Mouse (Mus musculus): ENCODE measurements at regions not wholly inside any gene's neighbourhood (a gene's known extent, or its start where the extent isn't known, plus 50 kb on each side); places are given as distances from the start of the nearest gene placed in this dataset.

DNA sequence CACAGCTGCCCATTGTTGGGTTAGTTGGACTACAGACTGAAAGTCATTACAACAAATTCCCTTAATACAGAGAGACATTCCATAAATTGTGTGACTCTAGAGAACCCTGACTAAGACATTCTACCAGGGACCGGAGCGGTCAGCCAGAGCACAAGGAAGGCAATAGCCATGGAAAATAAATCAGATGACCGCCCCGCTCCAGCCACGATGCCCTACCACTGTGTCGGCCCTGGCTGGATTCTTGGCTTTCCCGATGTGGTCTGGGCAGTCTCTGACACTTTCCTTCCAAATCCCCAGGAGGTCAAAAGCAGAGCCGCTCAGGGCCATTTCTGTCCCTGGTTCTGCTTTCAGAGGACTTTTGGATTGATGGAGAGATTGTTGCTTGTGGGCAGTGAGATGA is 57.8 kb downstream of the Lsm3 start:
- DNase-seq: no peak

DNA sequence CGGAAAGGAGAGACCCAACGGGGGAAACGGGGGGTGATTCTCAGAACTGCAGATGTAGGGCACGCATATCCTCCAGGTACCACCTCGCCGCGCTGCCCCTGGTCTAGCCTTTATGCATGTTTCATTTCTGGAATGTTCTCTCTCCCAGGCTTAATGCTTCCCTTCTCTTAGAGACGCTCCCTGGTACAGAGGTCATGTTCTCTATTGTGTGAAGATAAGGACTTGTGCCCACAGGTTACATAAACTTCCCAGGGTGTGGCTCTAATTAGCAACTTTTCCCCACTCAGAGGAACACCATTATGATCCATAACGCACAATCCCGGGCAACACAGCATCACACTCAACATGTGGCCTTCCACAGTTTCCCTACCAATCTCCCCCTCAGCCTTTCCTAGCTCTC is 58.7 kb downstream of the Lsm3 start:
- DNase-seq: no peak

DNA sequence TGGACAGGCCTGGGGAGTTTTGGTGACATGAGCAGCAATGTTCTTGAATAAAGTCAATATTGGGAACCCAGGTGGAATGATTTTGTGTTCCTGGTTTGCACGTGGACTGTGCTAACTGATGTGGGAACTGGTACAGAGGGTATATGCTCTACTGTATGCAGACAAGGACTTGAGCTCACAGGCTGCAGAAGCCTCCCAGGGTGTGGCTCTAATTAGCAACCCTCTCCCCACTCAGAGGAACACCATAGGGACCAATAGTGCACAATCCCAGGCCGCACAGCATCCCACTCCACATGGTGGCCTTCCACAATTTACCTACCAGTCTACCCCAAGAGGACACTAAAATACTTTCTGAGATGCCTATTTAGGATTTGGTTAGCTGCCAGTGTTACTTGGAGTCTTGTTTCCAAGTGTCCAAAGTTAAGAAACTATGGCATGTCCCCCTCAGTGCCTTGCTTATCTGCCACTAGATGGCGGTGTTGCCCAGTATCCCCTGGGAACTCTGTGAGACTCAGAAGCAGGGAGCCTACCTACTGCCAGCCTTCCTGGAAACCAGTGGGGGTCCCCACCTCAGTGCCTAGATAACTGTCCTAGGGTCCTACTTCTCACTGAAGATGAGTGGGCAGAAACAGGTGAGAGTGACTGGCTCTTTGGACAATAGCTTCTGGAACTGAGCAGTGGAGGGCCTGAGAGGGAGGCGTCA is 60.1 kb downstream of the Lsm3 start:
- peak; percentile 76 for DNase-seq

DNA sequence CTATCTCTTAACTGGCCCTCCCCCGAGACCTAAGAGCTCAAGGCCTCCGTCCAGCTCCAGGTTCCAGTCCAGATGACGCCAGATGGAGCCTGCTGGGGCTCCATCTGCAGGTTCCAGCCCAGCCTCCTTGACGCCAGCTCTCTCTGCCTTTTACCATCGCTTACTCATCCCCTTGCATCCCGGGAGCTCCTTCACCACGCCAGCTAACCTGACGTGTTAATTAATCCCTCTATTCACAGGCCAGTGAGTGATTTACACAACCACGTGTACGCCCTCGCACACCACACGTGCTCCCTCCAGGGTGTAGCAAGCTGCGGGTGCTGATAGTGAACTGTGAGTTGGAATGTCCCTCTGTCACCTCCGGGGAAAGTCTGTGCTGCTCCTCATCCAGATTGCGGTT is 61.2 kb downstream of the Lsm3 start:
- DNase-seq: no peak

DNA sequence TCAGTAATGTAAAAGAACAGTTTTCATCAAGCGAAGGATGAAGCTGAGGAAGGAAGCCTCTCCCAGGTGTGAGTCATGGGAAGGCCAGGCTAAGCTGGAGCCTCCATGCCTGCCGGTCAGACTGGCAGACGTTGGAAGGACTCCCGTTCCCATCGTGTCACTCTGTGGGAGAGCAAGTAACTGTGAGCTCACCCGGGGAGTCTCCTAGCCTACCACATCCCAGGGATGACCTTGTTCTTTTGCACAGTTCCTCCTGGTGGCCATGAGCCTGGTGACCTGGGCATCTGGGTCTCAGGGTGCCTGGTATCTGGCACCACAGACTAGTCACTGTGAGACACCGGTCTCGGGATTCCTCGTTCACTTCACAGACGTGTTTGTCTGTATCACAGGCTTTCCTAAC is 63.9 kb downstream of the Lsm3 start:
- peak; percentile 26 for DNase-seq

DNA sequence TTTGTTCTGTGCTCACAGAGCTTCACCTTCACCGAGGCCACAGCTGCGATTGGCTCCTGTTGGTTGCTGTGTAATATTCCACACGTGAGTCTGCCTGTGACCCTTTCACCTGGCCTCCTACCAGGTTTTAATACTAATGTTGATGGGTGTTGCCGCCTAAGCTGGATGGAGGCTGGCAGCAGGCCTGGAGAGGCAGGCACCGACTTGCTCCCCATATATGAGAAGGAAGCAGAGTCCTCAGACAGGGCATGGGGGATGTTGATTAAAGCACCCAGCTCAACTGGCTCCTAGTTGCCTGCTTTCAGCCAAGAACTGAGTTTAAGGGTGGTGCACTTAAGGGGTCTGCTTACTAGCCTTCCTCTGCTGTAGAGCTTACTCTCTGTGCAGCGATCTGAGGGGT is 64.9 kb downstream of the Lsm3 start:
- DNase-seq: no peak

DNA sequence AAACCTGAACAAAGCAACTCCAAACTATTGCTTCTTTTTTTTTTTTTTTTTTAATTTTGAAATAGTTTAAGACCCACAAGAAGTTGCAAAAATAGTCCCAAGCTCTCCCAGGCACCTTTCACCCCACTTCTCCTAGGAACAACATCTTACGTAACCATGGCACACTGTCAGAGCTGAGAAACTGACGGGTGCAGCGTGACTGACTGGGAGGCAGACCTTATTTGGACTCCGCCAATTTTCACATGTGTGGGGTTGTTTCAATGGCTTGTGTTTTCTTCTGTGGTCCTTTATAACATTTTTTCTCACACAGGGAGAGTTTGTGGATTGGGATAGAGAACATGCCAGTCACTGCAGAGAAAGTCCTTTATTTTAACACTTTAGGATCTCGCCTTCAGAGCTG is 66.6 kb downstream of the Lsm3 start:
- no peak for DNase-seq

DNA sequence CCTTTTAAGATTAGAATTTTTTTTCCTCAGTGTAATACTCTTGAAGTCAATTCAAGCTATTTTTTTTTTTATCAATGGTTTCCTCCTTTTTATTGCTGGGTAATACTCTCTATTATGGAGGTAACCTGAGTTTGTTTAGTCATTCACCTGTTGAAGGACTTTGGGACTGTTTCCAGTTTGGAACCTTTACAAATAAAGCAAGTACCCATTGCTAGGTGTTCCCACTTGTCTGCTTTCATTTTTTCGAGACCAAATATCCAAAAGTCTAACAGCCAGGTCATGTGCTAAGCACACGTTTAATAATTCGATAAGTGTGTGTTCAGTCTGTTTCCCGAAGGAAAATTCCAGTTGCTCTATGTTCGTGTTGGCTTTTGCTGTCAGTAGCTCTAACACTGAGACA is 67.6 kb downstream of the Lsm3 start:
- no peak for DNase-seq

DNA sequence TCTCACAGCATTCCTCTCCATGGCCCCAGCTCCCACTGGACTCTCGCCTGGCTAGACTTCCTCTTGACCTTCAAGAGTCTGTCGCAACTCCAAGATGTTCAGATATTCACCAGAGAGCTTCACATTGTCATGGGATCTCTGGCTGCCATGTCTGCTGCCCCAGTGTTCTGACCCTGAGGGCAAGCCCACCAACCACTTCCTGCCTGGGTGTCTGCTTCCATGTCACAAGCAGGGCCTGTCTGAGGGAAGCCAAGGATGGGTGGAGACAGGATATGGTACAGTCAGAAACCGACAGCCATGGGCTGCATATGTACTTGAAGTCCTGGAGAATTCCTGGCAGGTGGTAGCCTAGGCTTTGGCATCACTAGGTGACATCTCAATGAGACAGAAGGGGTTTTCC is 69.8 kb downstream of the Lsm3 start:
- DNase-seq: no peak

DNA sequence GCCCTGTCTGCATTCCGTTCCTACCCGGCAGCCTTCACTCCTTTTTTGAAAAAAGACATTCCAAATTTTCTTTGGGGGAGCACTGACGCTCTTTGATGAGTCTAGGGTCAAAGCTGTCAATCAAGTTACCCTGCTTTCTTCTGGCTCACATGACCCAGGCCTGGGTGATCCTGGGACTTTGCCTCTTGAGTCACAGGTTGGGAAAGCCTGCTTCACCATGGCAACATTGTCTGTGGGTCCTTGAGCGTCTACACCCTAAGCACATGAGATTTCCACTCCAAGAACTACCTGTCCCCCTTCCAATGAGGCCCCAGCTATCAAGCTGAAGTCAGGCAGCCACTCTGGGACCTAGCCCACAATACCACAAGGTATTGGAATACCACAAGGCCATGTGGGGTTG is 73.5 kb downstream of the Lsm3 start:
- no peak for DNase-seq

DNA sequence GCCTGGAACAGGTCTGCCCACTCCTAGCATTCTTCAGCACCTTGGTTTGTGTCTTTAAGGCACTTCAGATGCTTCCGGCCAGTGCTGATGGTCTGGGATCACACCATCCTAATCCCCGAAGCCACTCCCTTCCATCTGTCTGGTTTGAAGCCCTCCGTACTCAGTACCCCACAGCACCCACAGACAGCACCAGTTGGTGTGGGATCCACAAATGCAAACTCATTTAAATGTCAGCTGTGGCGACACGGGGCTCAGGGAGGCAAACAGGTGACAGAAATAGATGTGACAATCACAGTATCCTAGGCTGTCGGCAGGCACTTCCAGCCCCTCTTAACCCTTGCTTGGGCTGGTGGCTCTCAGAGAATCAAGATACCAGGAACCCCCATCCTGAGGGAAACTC is 74.7 kb downstream of the Lsm3 start:
- DNase-seq: no peak

DNA sequence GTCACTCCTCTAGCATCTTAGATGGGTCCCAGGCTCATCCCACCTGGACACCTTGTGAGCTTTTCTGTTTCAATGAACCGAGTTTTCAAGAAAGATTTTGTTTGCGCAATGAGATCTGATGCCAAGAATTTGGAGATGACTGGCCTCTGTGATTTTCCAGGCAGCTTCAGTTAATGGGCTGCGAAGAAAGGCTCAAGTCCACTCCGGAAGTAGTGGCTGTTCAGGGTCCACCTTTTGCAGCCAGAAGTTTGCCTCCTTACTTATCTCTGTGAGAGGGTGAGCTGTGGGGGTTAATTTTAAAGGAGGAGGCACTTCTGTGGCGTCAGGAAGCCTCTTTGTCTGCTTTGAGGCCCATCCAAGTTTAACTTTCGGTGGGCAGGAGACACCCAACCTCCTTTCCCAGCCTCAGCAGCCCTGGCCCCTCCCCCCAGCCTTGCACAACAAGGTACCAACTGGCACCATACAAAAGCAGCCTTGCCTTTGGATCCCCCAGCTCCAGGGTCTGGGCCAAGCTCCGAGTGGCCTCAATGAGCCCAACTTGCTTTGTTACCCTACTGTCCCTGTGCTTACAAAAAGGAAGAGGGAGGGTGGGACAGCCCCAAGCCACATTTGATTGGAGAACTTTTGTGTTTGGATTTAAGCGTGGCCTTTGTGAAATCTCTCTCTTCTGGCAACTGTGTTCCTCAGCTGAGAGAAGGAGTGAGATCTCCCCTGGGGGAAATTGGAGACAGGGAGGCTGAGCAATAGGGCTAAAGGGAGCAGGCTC is 75.3 kb downstream of the Lsm3 start:
- no peak for DNase-seq

DNA sequence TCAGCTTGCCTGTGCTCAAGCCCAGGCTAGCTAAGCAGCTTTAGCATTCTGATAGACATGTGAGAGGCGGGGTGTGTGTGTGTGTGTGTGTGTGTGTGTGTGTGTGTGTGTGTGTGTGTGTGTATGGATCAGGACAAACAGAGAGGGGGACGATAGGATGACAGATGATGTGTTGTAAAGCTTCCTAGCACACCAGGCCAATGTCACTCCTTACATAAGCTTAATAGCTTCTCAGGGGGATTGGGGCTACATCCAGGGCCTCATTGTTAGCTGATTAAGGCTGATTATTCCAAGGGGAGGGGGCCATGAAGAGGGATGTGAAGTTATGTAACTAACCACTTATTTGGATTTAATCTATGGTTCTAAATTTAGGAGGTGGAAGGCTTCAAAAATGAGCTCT is 76.9 kb downstream of the Lsm3 start:
- no peak for DNase-seq

DNA sequence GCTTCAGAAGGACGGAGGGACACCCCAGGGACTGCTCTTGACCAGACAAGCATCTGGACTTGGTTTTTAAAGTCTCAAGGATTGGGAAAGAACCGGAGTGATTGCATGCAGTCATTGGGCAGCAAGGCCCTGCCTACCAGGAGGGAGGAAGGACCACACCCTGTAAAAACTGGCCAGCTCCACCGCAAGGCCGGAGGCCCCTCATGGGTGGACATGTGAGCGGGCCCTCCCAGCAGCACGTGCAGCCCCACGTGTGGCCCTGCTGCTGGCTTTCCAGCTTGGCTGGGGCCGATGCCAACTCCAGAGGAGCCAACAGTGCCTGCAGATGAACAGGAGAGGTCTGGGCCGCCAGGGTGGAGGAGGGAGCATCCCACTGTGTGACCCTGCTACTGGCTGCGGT is 83.2 kb downstream of the Lsm3 start:
- peak; percentile 97 for DNase-seq

DNA sequence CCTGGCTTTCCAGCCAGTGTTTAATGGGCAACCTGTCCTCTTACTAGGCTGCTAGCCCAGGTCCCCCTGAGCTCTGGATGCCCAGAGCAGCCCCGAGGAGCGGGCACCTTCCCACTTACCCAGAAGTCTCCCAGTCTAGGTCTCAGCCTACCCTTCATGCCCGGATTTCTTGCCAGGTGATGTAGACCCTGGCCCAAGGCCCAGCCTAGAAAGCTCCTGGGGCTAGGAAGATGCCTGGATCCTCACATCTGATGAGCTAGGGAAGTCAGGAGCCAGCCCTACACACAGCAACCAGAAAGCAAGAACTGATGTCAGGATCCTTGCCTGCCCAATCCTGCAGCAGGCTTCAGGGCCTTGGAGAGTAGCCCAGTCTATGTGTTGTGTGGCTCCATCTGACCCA is 83.7 kb upstream of the Slc6a6 start:
- DNase-seq: no peak

DNA sequence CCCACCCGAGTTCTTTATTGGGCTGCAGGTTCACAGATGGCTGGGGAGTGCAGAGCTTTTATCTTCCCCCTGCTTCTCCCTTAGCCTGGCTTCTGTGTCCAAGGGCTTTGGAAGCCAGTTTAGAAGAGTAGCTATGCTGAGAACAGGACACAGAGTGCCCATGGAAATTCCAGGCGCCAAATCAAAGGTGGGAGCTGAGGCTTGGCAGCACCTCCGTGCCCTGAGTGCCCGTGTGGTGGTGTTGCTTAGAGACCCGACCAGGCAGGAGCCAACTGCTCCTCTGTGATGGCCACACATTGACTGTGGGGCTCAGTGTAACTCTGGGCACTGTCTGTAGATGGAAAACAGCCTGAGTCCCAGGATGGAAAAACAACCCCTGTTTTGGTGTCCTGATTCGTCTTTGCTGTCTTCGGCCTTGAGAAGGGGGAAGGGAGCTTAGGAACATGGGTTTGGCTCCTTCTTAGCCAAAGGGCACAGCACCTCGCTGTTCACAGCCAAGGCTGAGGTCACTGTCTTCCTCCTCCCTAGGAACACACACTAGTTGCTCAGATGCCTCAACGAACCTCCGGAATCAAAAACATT is 77.1 kb upstream of the Slc6a6 start:
- no peak for DNase-seq

DNA sequence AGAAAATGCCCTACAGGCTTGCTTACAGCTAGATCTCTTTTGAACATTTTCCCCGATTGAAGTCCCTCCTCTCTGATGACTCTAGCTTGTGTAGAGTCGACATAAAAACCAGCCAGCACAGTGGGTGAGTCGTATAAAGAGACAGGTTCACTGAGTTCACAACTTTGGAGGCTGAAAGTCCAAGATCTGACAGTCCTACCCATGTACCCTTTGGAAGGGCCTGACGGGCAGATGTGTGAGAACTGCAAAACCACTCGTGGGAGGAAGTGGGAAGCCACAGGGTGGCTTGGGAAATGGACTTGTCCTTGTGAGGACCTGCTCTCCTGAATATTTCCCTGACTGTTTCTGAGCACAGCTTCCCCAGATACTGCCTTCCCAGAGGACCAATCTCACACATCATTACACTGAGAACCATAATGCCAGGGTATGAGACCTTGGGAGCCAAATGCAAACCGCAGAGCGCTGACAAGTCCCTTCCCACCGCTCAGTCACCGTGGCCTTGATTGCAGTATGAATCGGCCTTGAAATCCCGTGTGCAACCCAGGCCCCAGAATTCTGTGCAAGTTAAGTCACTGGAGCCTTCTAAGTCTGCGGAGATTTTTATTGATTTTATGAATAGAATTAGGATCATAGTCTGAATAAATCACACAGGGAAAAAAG is 76.1 kb upstream of the Slc6a6 start:
- DNase-seq: peak; percentile 62

DNA sequence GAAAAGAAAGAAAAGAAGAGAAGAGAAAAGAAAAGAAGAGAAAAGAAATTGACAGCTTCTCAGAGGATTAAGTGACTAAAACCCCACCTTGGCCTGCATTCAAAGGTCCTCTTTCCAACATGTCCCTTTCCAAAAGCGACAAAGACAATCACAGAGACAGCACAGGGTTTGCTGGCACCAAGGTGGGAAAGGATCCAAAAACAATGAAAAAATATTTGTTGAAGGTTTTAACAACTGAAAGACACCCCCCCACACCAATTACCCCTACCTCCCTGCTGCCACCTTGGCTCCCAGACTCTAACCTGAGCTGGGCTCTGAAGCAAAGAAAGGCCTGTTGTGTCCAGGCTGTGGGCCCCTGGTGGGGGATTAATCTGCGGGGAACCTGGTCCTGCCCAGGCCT is 74.2 kb upstream of the Slc6a6 start:
- DNase-seq: no peak

DNA sequence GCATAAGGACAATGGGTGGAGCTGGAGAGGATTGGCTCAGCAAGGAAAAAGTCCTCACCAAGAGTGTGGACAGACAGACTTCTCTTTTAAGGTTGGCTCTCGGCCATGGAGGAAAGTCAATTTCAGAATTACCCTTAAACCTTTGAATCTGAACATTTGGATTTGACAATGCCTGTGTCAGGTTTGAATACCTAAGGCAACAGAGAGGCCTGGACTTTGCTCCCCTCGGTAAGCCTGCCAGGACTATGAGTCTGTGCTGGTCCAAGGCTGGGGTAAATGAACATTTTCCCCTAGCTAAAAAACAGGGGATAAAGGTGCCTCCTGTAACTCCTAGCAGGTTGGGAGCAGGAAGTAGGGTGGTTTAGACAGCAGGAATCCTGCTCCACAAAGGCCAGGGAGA is 68.8 kb upstream of the Slc6a6 start:
- DNase-seq: no peak

DNA sequence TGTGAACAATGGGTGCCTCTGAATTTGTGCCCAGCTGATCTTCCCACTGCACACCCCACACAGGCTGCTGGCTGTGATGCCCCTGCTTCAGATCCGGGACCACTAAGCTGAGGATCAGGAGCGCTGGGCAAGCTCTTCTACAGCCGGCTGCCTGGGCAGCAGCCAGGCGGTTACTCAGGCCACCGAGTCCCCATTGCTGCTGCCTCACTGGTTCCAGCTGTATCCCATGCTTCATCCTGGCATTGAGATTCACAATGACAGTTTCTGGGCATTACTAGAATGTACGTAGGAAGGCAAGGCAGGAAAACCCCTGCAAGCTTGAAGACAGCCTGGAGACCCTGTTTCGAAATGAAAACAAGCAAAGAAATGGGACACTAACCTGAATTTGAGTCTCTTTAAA is 67.3 kb upstream of the Slc6a6 start:
- no peak for DNase-seq

DNA sequence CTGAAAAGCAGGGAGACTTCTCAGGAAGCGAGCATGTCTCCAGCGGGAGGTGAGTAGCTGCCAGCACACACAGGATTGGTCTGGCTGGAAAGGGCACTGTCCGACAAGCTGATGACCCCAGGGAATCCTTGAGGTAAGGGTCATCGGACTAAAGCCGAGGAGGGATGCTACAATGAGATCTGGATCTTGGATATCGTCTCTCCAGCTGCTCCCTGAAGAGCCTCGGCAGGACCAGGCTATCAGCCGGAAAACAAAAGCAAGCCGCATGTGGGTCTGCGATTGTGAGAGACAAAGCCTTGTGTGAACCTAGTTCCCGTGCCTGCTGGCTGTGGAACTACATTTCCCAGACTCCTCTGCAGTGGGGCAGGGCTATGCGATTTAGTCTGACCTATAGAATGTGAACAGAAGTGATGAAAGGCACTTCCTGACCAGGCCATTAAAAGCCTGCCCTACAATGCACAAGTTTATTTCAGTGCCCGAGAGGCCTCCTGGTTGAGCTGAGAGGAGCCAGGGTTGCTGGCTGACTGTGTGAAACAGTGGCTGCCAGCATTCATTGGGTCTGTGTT is 66.7 kb upstream of the Slc6a6 start:
- DNase-seq: no peak

DNA sequence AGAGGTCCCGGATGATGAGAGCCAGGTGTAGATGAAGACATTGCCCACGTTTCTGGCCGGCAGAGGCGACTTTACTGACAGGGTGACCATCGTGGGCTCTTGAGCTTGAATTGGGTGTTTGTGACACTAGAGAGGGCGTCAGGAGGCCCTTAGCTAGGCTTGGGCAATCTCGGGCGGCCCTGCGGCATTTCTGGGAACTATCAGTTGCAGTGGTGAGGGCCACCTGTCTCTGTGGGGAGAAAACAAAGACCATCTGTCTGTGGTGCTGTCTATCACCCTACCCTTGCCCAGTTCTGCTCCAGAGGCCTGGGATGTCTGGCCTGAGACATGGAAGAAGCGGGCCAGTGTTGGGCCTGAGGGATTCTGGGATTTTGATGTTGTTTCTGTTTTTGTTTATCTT is 66.2 kb upstream of the Slc6a6 start:
- DNase-seq: no peak

DNA sequence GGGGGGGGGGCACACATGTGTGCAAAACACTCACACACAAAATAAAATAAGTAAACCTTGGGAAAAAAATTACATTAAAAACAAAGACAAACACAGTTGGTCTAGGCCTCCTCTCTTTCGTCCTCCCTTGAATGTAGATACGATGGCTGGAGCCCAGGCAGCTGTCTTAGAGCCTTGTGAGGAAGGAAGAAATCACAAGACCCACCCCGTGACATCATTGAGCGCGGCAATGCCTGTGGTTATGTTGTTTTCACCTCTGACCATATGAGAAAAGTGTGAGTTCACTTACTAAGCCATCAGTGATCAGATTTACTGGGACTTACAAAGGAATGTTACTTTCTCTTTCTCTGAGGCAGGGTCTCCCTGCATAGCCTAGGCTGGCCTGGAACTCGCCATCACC is 64.8 kb upstream of the Slc6a6 start:
- no peak for DNase-seq
